Mouse (Mus musculus) kidney, adult 11 months (tissue): ENCODE measurements around the gene Son.
"Not testable (repeated sequence)": the region's sequence is repeated elsewhere in the genome, so short reads cannot be mapped to it uniquely, and the experiment has no call there.

ENCODE experiments used
- DNase-seq: peaks from one replicate; pipeline ENCODE4 v3.0.0; 2022

The Son gene

DNA sequence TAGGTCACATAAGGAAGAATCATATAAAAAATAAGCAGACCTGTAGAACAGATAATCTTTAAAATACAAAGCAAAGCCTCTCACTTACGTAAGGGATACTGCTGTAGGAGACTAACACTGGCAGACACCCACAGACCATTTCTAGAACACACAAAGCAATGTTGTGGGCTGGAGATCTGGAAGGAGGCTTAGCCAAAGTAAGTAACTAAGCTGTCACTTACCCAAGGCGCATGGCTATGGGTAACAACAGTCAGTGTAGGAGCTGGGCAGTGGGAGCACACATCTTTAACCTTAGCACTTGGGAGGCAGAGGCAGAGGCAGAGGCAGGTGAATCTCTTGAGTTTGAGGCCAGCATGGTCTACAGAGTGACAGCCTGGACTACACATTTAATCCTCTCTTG is 7.7 kb upstream of the Son start:
- DNase-seq, result no peak

- no peak for DNase-seq
Observed at GRCm38 (mm10) chr16:91640171-91640570, 7.1 kb upstream of the Son start.

- DNase-seq, result no peak
Observed at GRCm38 (mm10) chr16:91644901-91645300, 2.4 kb upstream of the Son start.

DNA sequence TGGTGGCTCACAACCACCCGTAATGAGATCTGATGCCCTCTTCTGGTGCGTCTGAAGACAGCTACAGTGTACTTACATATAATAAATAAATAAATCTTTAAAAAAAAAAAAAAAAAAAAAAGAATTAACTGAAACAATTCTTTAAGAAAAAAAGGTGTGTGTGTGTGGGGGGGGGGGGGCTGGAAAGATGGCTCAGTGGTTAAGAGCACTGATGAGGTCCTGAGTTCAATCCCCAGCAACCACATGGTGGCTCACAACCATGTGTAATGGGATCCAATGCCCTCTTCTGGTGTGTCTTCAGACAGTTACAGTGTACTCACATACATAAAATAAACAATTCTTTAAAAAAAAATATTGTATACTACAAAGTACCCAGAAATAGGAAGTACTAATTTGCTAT is 1.9 kb upstream of the Son start:
- DNase-seq, result not testable (repeated sequence)

GRCm38 (mm10) chr16:91645995-91646602 is 1.2 kb upstream of the Son start:
- no peak for DNase-seq

DNA sequence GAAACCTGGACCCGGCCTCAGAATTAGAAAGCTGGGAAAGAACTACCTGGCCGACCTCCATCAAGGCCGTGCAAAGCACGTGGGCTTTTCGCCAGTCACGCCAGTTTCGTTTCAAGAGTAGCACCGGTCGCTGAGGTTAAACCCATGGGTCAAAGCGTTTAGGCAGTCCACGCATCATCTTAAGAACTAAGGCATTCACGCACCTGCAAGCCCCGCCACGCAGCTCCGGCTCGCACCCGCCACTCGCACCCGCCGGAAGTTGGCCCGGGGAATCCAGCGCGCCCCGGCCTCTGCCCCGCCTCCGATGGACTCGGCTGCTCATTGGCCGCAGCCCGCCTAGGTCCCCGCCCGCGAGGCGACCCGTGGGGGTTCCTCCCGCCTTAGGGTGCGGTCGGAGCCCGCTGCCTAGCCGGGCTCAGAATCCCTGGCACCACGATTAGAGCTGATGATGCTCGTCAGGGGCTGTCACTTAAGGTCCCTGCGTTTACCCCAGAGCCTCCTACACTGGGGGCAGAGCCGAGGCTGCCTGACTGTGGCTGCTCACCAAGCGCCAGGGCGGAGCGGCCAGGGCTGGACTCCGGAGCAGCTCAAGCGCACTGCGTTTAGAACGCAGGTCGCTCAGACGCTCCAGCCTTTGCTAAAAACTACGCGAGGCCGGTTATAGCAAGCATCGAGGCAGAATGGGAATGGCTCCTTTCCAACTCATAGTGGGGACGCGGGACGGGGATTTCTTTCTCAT is 456 bp upstream of the Son start, which contains the start of gene Gart:
TSS of gene Gart (minus strand) at position 272 of the 739 bp plus-strand sequence.
- peak; percentile 93 for DNase-seq

DNA sequence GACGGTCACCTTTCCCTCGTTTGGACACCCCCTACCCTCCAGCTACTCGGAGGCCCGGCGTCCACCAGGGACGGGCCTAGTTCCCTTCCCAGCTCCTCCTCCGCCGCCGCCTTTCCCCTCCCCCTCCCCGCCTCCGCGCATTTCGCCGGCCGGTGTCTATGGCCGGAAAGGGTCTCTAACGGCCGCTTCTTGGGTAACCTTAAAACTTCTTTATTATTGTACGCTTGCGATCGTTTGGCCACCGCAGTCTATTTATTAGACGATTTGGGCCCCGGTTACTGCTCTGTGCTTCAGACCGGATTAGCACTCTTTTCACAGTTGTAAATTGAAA is 879 bp downstream of the Son start:
- peak; percentile 66 for DNase-seq

DNA sequence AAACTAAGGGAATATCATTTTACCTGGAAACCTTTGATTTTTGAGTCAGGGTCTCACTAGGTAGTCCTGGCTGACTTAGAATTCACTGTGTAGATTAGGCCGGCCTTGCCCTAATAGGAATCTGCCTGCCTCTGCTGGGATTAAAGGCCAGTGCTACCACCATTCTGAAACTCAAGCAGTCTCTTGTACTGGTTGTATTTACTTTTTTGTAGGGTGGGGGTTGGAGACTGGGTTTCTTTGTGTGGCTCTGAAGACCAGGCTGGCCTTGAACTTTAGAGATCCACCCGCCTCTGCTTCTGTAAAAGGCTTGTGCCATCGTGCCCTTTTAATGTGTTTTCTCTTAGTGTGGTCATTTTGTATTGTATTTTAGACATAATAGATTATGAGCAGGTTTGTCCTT is 1.9 kb downstream of the Son start:
- DNase-seq, result no peak

- no peak for DNase-seq
Observed at GRCm38 (mm10) chr16:91649781-91650180, 2.5 kb downstream of the Son start.

DNA sequence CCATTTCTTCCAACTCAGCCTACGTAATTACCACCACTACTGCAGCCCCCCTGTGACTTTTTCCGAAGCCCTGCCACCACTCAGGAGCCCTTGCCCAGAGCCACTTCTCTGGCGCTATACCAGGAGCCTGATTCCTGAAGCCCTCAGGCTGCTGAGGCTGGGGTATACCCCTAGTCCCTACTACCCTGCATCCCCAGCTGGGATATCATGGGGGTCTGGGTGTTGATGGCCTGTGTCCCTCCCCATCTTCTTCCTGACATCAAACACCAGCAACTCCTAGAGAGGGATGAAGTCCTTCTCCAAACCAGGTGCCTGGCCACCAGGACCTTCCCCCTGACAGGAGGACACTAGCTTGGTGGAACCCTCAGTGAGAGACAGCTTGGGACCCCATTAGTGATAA is 4.9 kb downstream of the Son start:
- no peak for DNase-seq

DNA sequence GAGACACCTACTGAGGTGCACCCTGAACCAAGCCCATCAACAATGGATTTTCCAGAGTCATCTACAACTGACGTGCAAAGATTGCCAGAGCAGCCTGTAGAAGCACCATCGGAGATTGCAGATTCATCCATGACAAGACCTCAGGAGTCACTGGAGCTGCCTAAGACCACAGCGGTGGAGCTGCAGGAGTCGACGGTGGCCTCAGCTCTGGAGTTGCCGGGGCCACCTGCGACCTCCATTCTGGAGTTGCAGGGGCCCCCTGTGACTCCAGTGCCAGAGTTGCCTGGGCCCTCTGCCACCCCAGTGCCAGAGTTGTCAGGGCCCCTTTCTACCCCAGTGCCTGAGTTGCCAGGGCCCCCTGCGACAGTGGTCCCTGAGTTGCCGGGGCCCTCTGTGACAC is 8.0 kb downstream of the Son start:
- DNase-seq, result no peak

DNA sequence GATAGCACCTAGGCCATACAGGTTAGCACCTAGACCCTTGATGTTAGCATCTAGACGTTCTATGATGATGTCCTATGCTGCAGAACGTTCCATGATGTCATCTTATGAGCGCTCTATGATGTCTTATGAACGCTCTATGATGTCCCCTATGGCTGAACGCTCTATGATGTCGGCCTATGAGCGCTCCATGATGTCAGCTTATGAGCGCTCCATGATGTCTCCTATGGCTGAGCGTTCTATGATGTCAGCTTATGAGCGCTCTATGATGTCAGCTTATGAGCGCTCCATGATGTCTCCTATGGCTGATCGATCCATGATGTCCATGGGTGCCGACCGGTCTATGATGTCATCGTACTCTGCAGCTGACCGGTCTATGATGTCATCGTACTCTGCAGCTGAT is 10.0 kb downstream of the Son start:
- DNase-seq, result no peak

- DNase-seq, result no peak
Observed at GRCm38 (mm10) chr16:91658471-91658870, 11.2 kb downstream of the Son start.

- DNase-seq, result no peak
Observed at GRCm38 (mm10) chr16:91659798-91660197, 12.5 kb downstream of the Son start.

- no peak for DNase-seq
Observed at GRCm38 (mm10) chr16:91661397-91661796, 14.1 kb downstream of the Son start.

DNA sequence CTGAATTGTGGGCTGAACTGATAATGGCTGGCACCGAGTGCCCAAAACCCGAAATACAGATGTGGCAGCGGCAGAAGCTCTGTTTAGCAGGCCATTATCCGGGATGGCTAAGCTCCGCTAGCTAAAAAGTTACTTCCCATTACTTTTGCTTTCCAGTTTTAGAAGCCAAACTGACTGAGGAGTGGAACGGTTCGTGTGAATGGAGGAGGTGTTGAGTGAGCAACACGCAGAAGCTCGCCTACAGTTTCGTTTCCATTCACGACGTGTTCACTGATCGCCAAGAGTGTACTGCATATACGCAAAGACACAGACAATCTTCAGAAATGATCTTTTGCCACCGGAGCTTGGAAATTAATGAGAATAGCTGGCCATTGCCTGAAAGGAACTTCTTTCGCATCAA is 15.0 kb downstream of the Son start:
- DNase-seq, result no peak

GRCm38 (mm10) chr16:91663795-91664194 is 16.5 kb downstream of the Son start:
- no peak for DNase-seq

- no peak for DNase-seq
Observed at GRCm38 (mm10) chr16:91674500-91674899, 27.2 kb downstream of the Son start.

DNA sequence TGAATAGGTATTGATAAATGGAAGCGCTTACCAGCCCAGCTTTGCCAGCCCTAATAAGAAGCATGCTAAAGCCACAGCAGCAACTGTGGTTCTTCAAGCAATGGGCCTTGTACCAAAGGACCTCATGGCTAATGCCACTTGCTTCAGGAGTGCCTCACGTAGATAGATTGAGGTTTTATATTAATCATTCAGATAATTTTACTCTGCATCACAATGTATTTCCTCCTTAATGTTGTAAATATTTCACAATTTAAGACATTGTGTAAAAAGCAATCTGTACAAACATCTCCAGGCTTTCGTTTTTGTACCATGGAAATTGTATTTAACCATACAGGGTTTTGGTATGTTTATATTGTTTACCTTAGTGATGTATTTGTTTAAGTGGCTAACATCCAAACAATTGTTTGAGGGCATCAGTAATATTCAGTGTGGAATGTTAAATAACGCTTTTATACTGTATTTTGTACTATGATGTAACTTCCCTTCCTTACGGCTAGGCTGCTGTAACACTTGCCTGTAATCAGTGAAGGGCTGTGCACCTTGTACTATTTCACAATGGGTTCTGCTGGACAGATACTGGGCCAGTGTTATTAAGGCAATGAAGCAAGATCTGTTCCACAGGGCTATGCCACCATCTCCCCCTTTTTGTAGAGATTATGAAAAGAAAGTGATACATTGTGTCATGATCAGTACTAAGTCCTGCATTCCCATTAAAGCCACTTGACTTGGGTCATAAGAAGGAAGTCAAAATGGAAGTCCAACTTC is 31.0 kb downstream of the Son start:
- DNase-seq, result no peak

DNA sequence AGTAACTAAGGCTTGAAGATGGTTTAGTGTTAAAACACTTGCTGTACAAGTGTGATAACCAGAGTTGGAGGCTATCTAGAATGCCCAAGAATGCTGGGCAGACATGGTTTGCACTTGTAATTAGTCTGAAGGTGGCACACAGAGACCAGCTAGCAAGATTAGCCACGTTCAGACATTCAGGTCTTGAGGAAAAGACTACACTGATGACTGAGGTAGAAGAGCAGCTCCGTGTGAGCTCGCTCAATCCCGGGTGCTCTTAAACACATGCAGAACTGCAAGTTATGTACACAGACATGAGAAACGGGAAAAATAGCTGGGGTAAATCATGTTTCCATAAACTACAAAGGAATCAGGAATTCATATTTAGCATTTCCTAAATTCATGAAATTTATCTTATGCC is 33.4 kb downstream of the Son start:
- DNase-seq, result no peak

DNA sequence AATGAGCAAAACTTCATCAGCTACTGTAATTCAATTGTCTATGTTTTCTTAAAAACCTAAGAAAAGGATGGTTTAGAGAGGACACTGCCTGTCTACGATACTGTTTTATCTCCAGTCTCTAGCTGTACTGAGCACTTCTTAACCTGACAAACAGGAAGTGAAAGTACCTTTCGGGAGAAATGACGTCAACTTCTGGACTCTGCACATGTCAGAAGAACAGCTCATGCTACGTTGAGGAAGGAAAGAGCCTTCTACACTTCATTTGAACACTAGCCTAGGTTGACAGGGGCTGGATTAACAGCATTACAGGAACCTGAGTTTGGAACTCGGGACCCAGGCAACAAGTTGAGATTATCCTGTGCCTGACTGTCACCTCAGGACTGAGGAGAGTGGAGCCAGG is 38.2 kb downstream of the Son start:
- no peak for DNase-seq

DNA sequence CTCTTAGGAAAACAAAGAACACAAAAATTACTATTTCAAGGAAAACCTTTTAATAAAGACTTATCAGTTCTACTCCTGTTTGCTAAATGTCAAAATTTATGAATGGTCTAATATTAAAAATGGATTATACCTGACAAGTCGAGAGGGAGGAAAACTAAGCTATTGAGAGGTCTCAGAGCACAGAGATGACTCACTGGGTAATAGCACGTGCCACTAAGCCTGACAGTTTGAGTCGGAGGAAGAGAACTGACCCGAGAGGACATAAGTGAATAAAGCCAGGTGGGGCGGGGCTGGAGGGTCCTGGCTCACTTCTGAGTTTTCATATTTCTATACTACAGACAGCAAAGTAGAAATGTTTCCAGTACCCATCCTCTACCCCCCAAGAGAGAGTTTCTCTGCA is 39.1 kb downstream of the Son start:
- DNase-seq, result no peak

DNA sequence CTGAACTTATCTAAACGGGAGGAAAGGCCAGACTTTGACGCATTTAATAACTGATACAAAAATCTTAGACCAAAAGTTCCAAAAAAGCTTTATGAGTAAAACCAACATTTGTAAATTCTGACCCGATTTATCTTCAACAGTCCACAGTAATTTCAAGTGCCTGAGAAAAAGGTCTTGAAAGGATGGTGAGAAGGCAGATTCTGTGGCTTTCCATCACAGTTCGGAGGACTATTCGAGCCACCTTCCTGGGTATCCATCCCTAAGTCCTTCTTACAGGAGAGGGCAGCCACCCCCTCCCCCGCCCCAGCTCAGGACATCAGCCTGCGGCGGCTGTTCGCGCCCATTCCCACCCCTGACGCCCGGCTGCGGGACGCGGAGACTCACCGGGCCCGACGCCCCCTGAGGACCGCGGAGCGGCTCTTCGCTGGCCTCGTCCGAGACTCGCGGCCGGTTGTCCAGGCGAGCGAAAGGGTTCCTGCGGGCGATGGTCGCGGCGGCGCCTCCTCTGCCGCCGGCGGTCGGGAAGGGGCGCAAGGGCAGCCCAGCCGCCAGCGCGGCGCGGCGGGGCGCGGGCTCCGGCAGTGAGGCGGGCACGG is 40.8 kb downstream of the Son start:
- DNase-seq, result no peak
